Mouse (Mus musculus) inflammation-experienced regulatory T-cells (primary cell): ENCODE data around the gene Dcdc2c. TPM values are rescaled to one million over a fixed set of nuclear protein-coding genes. Genes with fewer than 3 reads are reported as not detected.

ENCODE experiments used
- polyA plus RNA-seq, 2 experiments: library from polyadenylated mRNA; unstranded; fragments of 100-300 nt; shearing (Covaris generic); gene quantifications; one replicate each; pipeline ENCODE4 v1.2.1; 2017

The Dcdc2c gene
- polyA plus RNA-seq, result under 1 TPM in 1 of 2 experiments, not detected in 1; 0.11 TPM

DNA sequence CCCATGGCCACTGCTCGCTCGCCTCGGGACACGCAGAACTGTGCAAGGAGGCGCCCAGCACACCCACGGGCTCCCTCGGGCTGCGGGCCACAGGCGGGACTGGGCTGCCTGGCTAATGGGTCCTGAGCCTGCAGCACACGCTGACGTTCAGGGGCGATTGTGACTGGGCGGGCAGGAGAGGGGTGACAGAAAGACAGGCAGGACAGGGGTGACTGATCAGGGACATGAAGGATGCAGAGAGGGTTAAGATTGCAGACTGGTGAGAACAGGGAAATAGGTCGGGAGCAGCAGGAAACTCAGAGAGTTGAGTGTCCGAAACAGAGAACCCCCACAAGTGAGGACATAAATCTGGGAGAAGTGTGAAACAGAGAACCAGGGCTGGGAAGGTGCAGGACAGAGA lies at the start of gene Dcdc2c:
Dcdc2c (minus strand) TSS at position 101 of the 400 bp plus-strand sequence.

DNA sequence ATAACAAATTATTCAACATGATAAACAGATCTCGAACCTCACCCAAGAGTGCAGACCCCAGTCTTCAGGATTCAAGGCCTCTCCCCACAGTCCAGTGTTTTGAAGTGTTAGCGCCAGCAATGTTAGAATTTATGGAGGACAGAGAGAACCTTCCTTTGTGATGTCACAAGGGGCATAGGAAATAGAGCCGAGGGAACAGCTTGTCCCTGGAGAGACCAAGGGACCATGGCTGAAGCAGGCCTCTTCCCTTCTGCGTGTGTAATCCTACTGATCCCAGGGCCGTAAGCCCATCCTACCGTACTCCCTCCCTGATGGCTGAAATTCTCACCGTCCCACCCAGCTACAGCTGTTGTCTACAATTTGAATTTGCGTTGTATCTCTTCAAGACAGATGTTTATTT lies 30.2 kb upstream of the Dcdc2c start, which contains the start of gene Allc:
Allc (minus strand) TSS at position 101 of the 400 bp plus-strand sequence.

Other genes with a start within 250 kb of the Dcdc2c start
- gene Allc, start 30.1 kb upstream of the Dcdc2c start, polyA plus RNA-seq, result under 1 TPM in 1 of 2 experiments, not detected in 1; 0.54 TPM
- gene Colec11, start 71.0 kb upstream of the Dcdc2c start, polyA plus RNA-seq, result not detected
- 100 to 1,000 TPM; 715 to 896 TPM for gene Rps7, start 83.6 kb upstream of the Dcdc2c start, polyA plus RNA-seq
- 10 to 100 TPM; 37.1 to 37.2 TPM for gene Rnaseh1, start 97.2 kb upstream of the Dcdc2c start, polyA plus RNA-seq
- 10 to 100 TPM; 68.4 to 78.1 TPM for gene Adi1, start 122.8 kb upstream of the Dcdc2c start, polyA plus RNA-seq
- gene Trappc12, start 198.1 kb upstream of the Dcdc2c start, polyA plus RNA-seq, result 10 to 100 TPM; 67.4 to 68.6 TPM
- gene Eipr1, start 199.4 kb upstream of the Dcdc2c start, polyA plus RNA-seq, result 10 to 100 TPM; 41.1 to 49.3 TPM